Mouse (Mus musculus) CH12.LX (cell line): Measurements from ENCODE around the gene Sdccag8.

Experiments
- CHD1 ChIP-seq: IDR thresholded peaks from 2 replicates; pipeline ENCODE4 v1.6.1; 2012; ENCODE audit warnings: low read depth, low read length, improper control_type of control experiment, inconsistent platforms
- CTCF ChIP-seq, 2 experiments: IDR thresholded peaks in 1 of 2; conservative IDR thresholded peaks in 1 of 2; 2 replicates each; pipeline ENCODE4 v1.5.1; 2011 to 2012; ENCODE audit warnings: low read depth in 2 of 2, low read length in 2 of 2, improper control_type of control experiment in 1 of 2, inconsistent platforms in 1 of 2, mild to moderate bottlenecking in 1 of 2, moderate library complexity in 1 of 2
- MAFK ChIP-seq: IDR thresholded peaks from 2 replicates; pipeline ENCODE4 v1.6.1; 2011; ENCODE audit warnings: low read length, improper control_type of control experiment; ENCODE audit not compliant: insufficient replicate concordance
- MAX ChIP-seq: IDR thresholded peaks from 2 replicates; pipeline ENCODE4 v1.6.1; 2011; ENCODE audit warnings: low read length, improper control_type of control experiment
- MAZ ChIP-seq: IDR thresholded peaks from 2 replicates; pipeline ENCODE4 v1.6.1; 2012; ENCODE audit warnings: low read depth, mild to moderate bottlenecking, inconsistent platforms, low read length, improper control_type of control experiment, moderate library complexity
- MEF2A ChIP-seq: IDR thresholded peaks from 2 replicates; pipeline ENCODE4 v1.6.1; 2014; ENCODE audit warnings: low read depth, mild to moderate bottlenecking, inconsistent platforms, low read length, improper control_type of control experiment, borderline replicate concordance
- PAX5 ChIP-seq: IDR thresholded peaks from 2 replicates; pipeline ENCODE4 v1.6.1; 2012; ENCODE audit warnings: low read length, inconsistent platforms, mixed read lengths
- POLR2A ChIP-seq: IDR thresholded peaks from 2 replicates; pipeline ENCODE4 v1.6.1; 2011; ENCODE audit warnings: low read depth, mild to moderate bottlenecking, improper control_type of control experiment, low read length
- SIN3A ChIP-seq: IDR thresholded peaks from 2 replicates; pipeline ENCODE4 v1.6.1; 2012; ENCODE audit warnings: low read length, improper control_type of control experiment, inconsistent platforms
- SMC3 ChIP-seq: IDR thresholded peaks from 2 replicates; pipeline ENCODE4 v1.6.1; 2011; ENCODE audit warnings: low read depth, low read length, improper control_type of control experiment
- TCF12 ChIP-seq: IDR thresholded peaks from 2 replicates; pipeline ENCODE4 v1.6.1; 2014; ENCODE audit warnings: low read depth, mild to moderate bottlenecking, inconsistent platforms, low read length, improper control_type of control experiment
- USF1 ChIP-seq: IDR thresholded peaks from 2 replicates; pipeline ENCODE4 v1.6.1; 2014; ENCODE audit warnings: low read depth, mild to moderate bottlenecking, inconsistent platforms, low read length, improper control_type of control experiment

DNA sequence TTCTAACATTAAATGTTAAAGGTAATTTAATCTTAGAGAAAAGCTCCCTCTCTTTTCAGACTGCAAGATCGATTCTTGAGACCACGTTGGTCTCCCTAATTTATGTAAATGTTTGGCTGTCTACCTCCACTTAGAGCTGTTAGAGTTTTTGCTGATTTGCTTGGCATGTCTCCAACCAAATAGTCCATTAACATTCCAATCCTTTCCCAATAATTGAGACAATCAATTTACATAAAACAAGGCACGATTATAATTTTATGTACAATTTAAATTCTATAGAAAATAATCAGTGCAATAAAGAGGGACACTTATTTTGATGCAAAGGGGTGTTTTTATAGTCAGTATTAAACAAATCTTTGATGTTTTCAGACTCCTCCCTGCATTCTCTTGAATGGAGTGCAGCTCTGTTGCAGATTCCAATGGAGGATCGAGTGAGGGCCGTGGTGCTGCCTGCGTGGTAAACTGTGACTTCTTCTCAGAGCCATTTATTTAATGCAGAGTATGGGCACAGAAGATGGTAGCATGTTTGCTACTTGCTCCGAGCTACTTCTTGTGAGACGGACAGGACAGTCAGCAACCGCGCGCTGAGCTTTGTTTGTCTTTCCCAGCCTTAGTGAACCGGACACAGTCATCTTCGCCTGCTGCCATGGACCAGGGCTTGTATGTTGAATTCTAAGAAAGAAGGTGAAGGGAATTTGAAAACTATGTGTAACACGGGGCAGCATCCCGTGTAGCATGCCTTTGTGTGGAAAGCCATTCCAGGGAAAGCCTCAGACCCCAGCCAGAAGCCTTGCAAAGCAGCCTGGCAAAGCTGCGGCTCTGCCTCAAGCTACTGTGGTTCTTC lies 156.4 kb downstream of the Sdccag8 start:
- TF ChIP-seq MAFK (no peak), POLR2A (no peak), MAX (no peak), CTCF (conservative IDR thresholded peaks at IDR 0.05 in 1 of 2, IDR thresholded peaks at IDR 0.05 in 1 of 2; ENCODE audit: low read depth in 2 of 2, low read length in 2 of 2) (no peak), SMC3 (no peak), MAZ (no peak), USF1 (no peak), MEF2A (no peak), CHD1 (no peak), TCF12 (no peak), PAX5 (no peak), SIN3A (no peak)
